Mouse (Mus musculus) heart, postnatal 0 days (tissue): Measurements from ENCODE around the gene Aldh1l1. TPM values are rescaled to one million over a fixed set of nuclear protein-coding genes. Genes with fewer than 3 reads are reported as not detected.

Experiments
- ATAC-seq: fragments of 200-750 bp; cut with Nextera tagmentation; 2 replicates; pipeline ENCODE4 v1.8.0; 2017; ENCODE audit warnings: low read depth, moderate number of reproducible peaks, moderate library complexity; ENCODE audit not compliant: insufficient read depth
- DNase-seq: peaks from one replicate; pipeline ENCODE4 v3.0.0-alpha.2; 2016; ENCODE audit warnings: low spot score
- H3K27ac ChIP-seq: fragments of 300-500 bp; sonication (generic); 2 replicates; pipeline ENCODE4 v1.5.1; 2014; ENCODE audit warnings: low read depth, mild to moderate bottlenecking
- H3K27me3 ChIP-seq: fragments of 300-500 bp; sonication (generic); 2 replicates; pipeline ENCODE4 v1.6.1; 2014; ENCODE audit warnings: low read length, mixed read lengths; ENCODE audit not compliant: control insufficient read depth, insufficient read depth
- H3K36me3 ChIP-seq: fragments of 300-500 bp; sonication (generic); replicated peaks from 2 replicates; pipeline ENCODE4 v1.6.1; 2014; ENCODE audit warnings: low read length, mixed read lengths; ENCODE audit not compliant: control insufficient read depth, insufficient read depth
- H3K4me1 ChIP-seq: fragments of 300-500 bp; sonication (generic); 2 replicates; pipeline ENCODE4 v1.6.1; 2014; ENCODE audit warnings: antibody characterized with exemption; ENCODE audit not compliant: control insufficient read depth, insufficient read depth
- H3K4me2 ChIP-seq: fragments of 300-500 bp; sonication (generic); 2 replicates; pipeline ENCODE4 v1.6.1; 2014; ENCODE audit warnings: low read depth, mild to moderate bottlenecking, low read length, moderate library complexity
- H3K4me3 ChIP-seq: fragments of 300-500 bp; sonication (generic); 2 replicates; pipeline ENCODE4 v1.5.1; 2014; ENCODE audit warnings: low read depth, low read length
- H3K9ac ChIP-seq: fragments of 300-500 bp; sonication (generic); replicated peaks from 2 replicates; pipeline ENCODE4 v1.6.1; 2014; ENCODE audit warnings: low read depth, low read length, mixed read lengths
- H3K9me3 ChIP-seq: fragments of 300-500 bp; sonication (generic); replicated peaks from 2 replicates; pipeline ENCODE4 v1.6.1; 2016; ENCODE audit warnings: low read length; ENCODE audit not compliant: control insufficient read depth
- CTCF ChIP-seq: IDR thresholded peaks from 2 replicates; pipeline ENCODE4 v1.5.1; 2016; ENCODE audit warnings: antibody characterized with exemption, control low read depth, low read depth
- EP300 ChIP-seq: IDR thresholded peaks from 2 replicates; pipeline ENCODE4 v1.6.1; 2016; ENCODE audit warnings: antibody characterized with exemption, low read depth
- WGBS: fragments of 180-500 bp; shearing (Covaris S2); extraction: QIAGEN DNeasy Blood & Tissue Kit; methylation state at CpG from one replicate; pipeline ENCODE4 v1.1.7; 2014; 5-methylcytosine and 5-hydroxymethylcytosine counted together
- polyA plus RNA-seq: library from polyadenylated mRNA; unstranded; fragments of >200 nt; fragmentation: Nextera tagmentation; extraction: Ambion mirVana; gene quantifications from 2 replicates; pipeline ENCODE4 v1.2.1, GENCODE M21; 2015
- total RNA-seq: library from RNA; depleted of rRNA; stranded (reverse); fragments of >200 nt; gene quantifications from 2 replicates; pipeline ENCODE4 v1.2.3, GENCODE M21; 2014; ENCODE audit warnings: low replicate concordance

Aldh1l1 gene
- total and polyA plus RNA-seq, 2 experiments from 2014 or later: 2.8 to 7.7 TPM

GRCm38 (mm10) chr6:90588113-90588512 is 101.9 kb downstream of the Aldh1l1 start:
- no peak overlapping the region for H3K4me3 ChIP-seq
- TF ChIP-seq CTCF (no peak), EP300 (no peak)
- H3K27ac ChIP-seq: no peak overlapping the region
- no peaks in the 10 kb centered on the region for H3K9me3 ChIP-seq
- no peak overlapping the region for H3K9ac ChIP-seq
- ATAC-seq (no peak), DNase-seq (no peak)
- no peaks in the 10 kb centered on the region for H3K27me3 ChIP-seq
- 54% methylated on average over 5 of the region's 5 CpGs for WGBS
- H3K36me3 ChIP-seq: no peaks in the 10 kb centered on the region
- H3K4me2 ChIP-seq: no peak overlapping the region
- no peaks in the 10 kb centered on the region for H3K4me1 ChIP-seq

GRCm38 (mm10) chr6:90590707-90591106 is 104.5 kb downstream of the Aldh1l1 start:
- Histone ChIP-seq H3K4me2 (no peak overlapping the region), H3K27ac (no peak overlapping the region), H3K4me1 (no peaks in the 10 kb centered on the region), H3K9me3 (0 out of 2 replicates have a peak, but pooled peaks cover 5% of the 10 kb centered on the region), H3K4me3 (no peak overlapping the region), H3K36me3 (no peaks in the 10 kb centered on the region), H3K27me3 (no peaks in the 10 kb centered on the region), H3K9ac (no peak overlapping the region)
- no peak for TF ChIP-seq CTCF
- no peak for TF ChIP-seq EP300
- WGBS: 74% methylated on average over 1 of the region's 1 CpGs
- DNase-seq (no peak), ATAC-seq (no peak)

- Histone ChIP-seq H3K4me1 (no peaks in the 10 kb centered on the region), H3K27me3 (no peaks in the 10 kb centered on the region), H3K9me3 (0 out of 2 replicates have a peak, but pooled peaks cover 7% of the 10 kb centered on the region), H3K9ac (no peak overlapping the region), H3K36me3 (no peaks in the 10 kb centered on the region), H3K4me3 (no peak overlapping the region), H3K27ac (no peak overlapping the region), H3K4me2 (no peak overlapping the region)
- DNase-seq (no peak), ATAC-seq (no peak)
- WGBS: 82% methylated on average over 1 of the region's 1 CpGs
- TF ChIP-seq CTCF (no peak), EP300 (no peak)
Measured at GRCm38 (mm10) chr6:90594972-90595371, 108.7 kb downstream of the Aldh1l1 start.

GRCm38 (mm10) chr6:90597060-90597459 is 110.8 kb downstream of the Aldh1l1 start:
- WGBS: 90% methylated on average over 4 of the region's 4 CpGs

GRCm38 (mm10) chr6:90597592-90597991 is 111.4 kb downstream of the Aldh1l1 start:
- Histone ChIP-seq H3K4me1 (peaks cover 17% of the 10 kb centered on the region), H3K4me2 (no peak overlapping the region), H3K27ac (no peak overlapping the region), H3K27me3 (no peaks in the 10 kb centered on the region), H3K9me3 (0 out of 2 replicates have a peak, but pooled peaks cover 7% of the 10 kb centered on the region), H3K9ac (no peak overlapping the region), H3K36me3 (no peaks in the 10 kb centered on the region), H3K4me3 (no peak overlapping the region)
- DNase-seq (no peak), ATAC-seq (peak; percentile 28; the same call in 1 of the 2 replicates)
- TF ChIP-seq EP300: no peak
- TF ChIP-seq CTCF: no peak
- 45% methylated on average over 2 of the region's 2 CpGs for WGBS

More at GRCm38 (mm10) chr6:90597060-90597459, 110.8 kb downstream of the Aldh1l1 start:
- H3K27ac ChIP-seq: no peak overlapping the region
- no peak overlapping the region for H3K4me2 ChIP-seq
- H3K9me3 ChIP-seq: 0 out of 2 replicates have a peak, but pooled peaks cover 7% of the 10 kb centered on the region
- H3K9ac ChIP-seq: no peak overlapping the region
- ATAC-seq (no peak), DNase-seq (no peak)
- peaks cover 16% of the 10 kb centered on the region for H3K4me1 ChIP-seq
- H3K36me3 ChIP-seq: no peaks in the 10 kb centered on the region
- H3K4me3 ChIP-seq: no peak overlapping the region
- TF ChIP-seq CTCF: no peak
- TF ChIP-seq EP300: no peak
- no peaks in the 10 kb centered on the region for H3K27me3 ChIP-seq

GRCm38 (mm10) chr6:90598197-90598596 is 112.0 kb downstream of the Aldh1l1 start:
- no peak overlapping the region for H3K4me3 ChIP-seq
- H3K27ac ChIP-seq: no peak overlapping the region
- no peak for DNase-seq
- H3K27me3 ChIP-seq: no peaks in the 10 kb centered on the region
- 0 out of 2 replicates have a peak, but pooled peaks cover 7% of the 10 kb centered on the region for H3K9me3 ChIP-seq
- no peak for ATAC-seq
- H3K9ac ChIP-seq: no peak overlapping the region
- 61% methylated on average over 6 of the region's 6 CpGs for WGBS
- H3K4me1 ChIP-seq: peaks cover 17% of the 10 kb centered on the region
- H3K36me3 ChIP-seq: no peaks in the 10 kb centered on the region
- no peak overlapping the region for H3K4me2 ChIP-seq
- TF ChIP-seq CTCF (no peak), EP300 (no peak)
